Mouse (Mus musculus) kidney, postnatal 0 days (tissue): ENCODE results near the gene Mgat1. TPM values are rescaled to one million over a fixed set of nuclear protein-coding genes. Genes with fewer than 3 reads are reported as not detected.

ENCODE experiments used
- ATAC-seq: fragments of 200-750 bp; cut with Nextera tagmentation; replicated peaks from 2 replicates; pipeline ENCODE4 v1.8.0; 2017; ENCODE audit warnings: low read depth, moderate number of reproducible peaks, moderate TSS enrichment, moderate library complexity; ENCODE audit not compliant: low FRiP score
- DNase-seq: peaks from one replicate; pipeline ENCODE4 v3.0.0-alpha.2; 2016; ENCODE audit warnings: low spot score
- H3K27ac ChIP-seq: fragments of 300-500 bp; sonication (generic); 2 replicates; pipeline ENCODE4 v1.5.1; 2014; ENCODE audit warnings: mild to moderate bottlenecking
- H3K27me3 ChIP-seq: fragments of 300-500 bp; sonication (generic); 2 replicates; pipeline ENCODE4 v1.6.1; 2014; ENCODE audit warnings: low read length, mixed read lengths; ENCODE audit not compliant: insufficient read depth
- H3K36me3 ChIP-seq: fragments of 300-500 bp; sonication (generic); 2 replicates; pipeline ENCODE4 v1.6.1; 2014; ENCODE audit warnings: low read length, mixed read lengths; ENCODE audit not compliant: insufficient read depth
- H3K4me1 ChIP-seq: fragments of 300-500 bp; sonication (generic); replicated peaks from 2 replicates; pipeline ENCODE4 v1.6.1; 2014; ENCODE audit warnings: antibody characterized with exemption, low read length, mixed read lengths; ENCODE audit not compliant: insufficient read depth
- H3K4me2 ChIP-seq: fragments of 300-500 bp; sonication (generic); 2 replicates; pipeline ENCODE4 v1.6.1; 2014; ENCODE audit warnings: mild to moderate bottlenecking, low read length, moderate library complexity, mixed read lengths
- H3K4me3 ChIP-seq: fragments of 300-500 bp; sonication (generic); replicated peaks from 2 replicates; pipeline ENCODE4 v1.5.1; 2014; ENCODE audit warnings: low read depth, low read length
- H3K9ac ChIP-seq: fragments of 300-500 bp; sonication (generic); 2 replicates; pipeline ENCODE4 v1.6.1; 2014; ENCODE audit warnings: low read depth, low read length
- H3K9me3 ChIP-seq: fragments of 300-500 bp; sonication (generic); replicated peaks from 2 replicates; pipeline ENCODE4 v1.6.1; 2016; ENCODE audit warnings: low read length, inconsistent platforms, mixed read lengths
- CTCF ChIP-seq: IDR thresholded peaks from 2 replicates; pipeline ENCODE4 v1.5.1; 2016; ENCODE audit warnings: antibody characterized with exemption, low read depth, mild to moderate bottlenecking, moderate library complexity
- WGBS: fragments of 180-500 bp; shearing (Covaris S2); extraction: QIAGEN DNeasy Blood & Tissue Kit; methylation state at CpG from one replicate; pipeline ENCODE4 v1.1.7; 2014; 5-methylcytosine and 5-hydroxymethylcytosine counted together
- polyA plus RNA-seq: library from polyadenylated mRNA; unstranded; fragments of >200 nt; fragmentation: Nextera tagmentation; extraction: Ambion mirVana; gene quantifications from 2 replicates; pipeline ENCODE4 v1.2.1, GENCODE M21; 2015

The Mgat1 gene
- polyA plus RNA-seq, 1 experiment from 2014 or later: 75.2 TPM

DNA sequence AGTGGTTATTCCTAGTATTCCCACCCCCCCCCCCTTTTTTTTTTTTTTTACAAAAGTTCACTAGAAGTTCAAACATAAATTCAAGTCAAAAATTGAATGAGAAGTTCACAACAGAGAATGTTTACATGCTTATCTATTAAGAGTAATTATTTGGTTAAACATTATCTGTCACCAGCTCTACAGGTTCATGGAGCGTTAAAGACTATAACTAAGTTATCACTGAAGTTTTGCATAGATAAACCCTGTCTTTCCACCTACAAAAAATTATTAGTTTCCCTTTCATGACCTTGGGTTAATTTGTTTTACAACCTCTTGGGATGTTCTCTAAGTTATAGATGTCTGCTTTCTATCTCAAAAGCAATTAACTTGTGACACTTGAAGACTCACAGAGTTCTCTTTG is 3.7 kb upstream of the Mgat1 start:
- H3K9me3 ChIP-seq: no peaks in the 10 kb centered on the region
- no peak overlapping the region for H3K27ac ChIP-seq
- peaks cover 8% of the 10 kb centered on the region; the same call in 1 of the 2 replicates for H3K4me1 ChIP-seq
- no peak overlapping the region for H3K4me2 ChIP-seq
- no peaks in the 10 kb centered on the region for H3K27me3 ChIP-seq
- no peak for TF ChIP-seq CTCF
- WGBS: 80% methylated on average over 1 of the region's 1 CpGs
- H3K9ac ChIP-seq: no peak overlapping the region
- H3K36me3 ChIP-seq: no peaks in the 10 kb centered on the region
- ATAC-seq (no peak), DNase-seq (no peak)
- no peak overlapping the region for H3K4me3 ChIP-seq

DNA sequence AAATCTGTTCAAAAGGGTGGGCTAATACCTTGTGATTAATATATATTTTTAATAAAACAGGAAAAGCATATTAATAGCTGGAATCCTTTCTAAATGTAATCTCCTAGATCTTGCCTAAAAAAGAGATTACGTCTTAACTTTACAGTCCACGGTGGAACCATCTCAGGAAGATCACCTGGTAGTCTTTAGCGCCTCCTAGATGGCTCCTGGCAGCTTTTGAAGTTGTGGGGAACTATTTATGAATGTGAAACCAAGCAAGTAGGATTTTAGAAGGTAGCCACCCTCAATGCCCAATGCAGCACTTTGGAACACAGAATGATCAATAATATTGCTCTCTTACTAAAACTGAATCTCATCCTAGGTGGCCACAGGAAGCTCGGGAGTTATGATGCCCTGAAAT is 3.1 kb upstream of the Mgat1 start:
- ATAC-seq (no peak), DNase-seq (no peak)
- Histone ChIP-seq H3K9me3 (no peaks in the 10 kb centered on the region), H3K4me1 (peaks cover 12% of the 10 kb centered on the region; the same call in 1 of the 2 replicates), H3K27me3 (no peaks in the 10 kb centered on the region), H3K9ac (no peak overlapping the region), H3K36me3 (no peaks in the 10 kb centered on the region), H3K27ac (no peak overlapping the region), H3K4me2 (no peak overlapping the region), H3K4me3 (no peak overlapping the region)
- 85% methylated on average over 4 of the region's 4 CpGs for WGBS
- no peak for TF ChIP-seq CTCF

DNA sequence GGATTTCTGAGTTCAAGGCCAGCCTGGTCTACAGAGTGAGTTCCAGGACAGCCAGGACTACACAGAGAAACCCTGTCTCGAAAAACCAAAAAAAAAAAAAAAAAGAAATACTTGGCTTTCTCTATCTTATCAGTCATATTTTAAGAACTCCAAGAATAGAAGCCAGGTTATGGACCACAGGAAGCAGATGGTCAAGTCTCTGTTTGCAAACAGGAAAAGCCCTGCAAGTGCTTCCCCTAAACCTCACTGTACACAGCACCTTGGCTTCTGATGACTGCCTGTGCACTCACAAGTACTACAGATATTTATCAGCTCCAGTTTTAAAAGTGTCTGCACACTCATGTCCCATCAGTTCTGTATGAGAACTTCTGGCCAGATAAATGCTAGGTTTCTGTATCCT is 2.5 kb upstream of the Mgat1 start:
- ATAC-seq: no peak
- Histone ChIP-seq H3K9me3 (no peaks in the 10 kb centered on the region), H3K4me2 (no peak overlapping the region), H3K27ac (no peak overlapping the region), H3K9ac (no peak overlapping the region), H3K36me3 (no peaks in the 10 kb centered on the region), H3K4me1 (peaks cover 17% of the 10 kb centered on the region; the same call in 1 of the 2 replicates), H3K27me3 (no peaks in the 10 kb centered on the region), H3K4me3 (no peak overlapping the region)
- WGBS: no CpG with 5 or more reads among the region's 1 CpGs
- no peak for TF ChIP-seq CTCF
- peak; percentile 46 for DNase-seq

DNA sequence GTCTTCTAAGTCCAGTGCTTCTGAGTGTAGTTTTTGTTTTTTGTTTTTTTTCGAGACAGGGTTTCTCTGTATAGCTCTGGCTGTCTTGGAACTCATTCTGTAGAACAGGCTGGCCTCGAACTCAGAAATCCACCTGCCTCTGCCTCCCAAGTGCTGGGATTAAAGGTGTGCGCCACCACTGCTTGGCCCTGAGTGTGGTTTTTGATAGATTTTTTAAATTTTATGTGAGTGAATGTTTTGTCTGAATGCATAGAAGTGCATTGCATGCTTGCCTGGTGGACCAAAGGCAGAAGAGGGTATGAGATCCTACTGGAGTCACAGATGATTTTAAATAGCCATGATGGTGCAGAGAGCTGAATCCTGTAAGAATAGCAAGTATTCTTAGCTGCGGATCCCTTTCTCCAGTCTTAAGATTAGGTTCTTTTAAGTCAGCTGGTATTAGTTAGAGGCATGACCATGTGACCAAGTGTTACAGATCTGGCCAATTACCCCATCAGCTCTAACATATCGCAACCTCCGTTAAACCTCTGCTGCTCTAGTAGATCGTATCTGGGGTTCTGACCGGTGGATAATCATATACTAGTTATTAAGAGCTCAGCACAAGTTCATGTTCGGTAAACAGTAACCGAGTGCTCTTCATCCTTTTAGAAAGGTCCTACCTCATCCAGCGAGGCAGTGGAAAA is 906 bp upstream of the Mgat1 start:
- TF ChIP-seq CTCF: no peak
- no peaks in the 10 kb centered on the region for H3K27me3 ChIP-seq
- H3K9ac ChIP-seq: peak overlapping the region; percentile 58; the same call in 1 of the 2 replicates
- no peaks in the 10 kb centered on the region for H3K36me3 ChIP-seq
- peak overlapping the region; percentile 45 for H3K4me3 ChIP-seq
- WGBS: 24% methylated on average over 11 of the region's 11 CpGs
- peak overlapping the region; percentile 55 for H3K4me2 ChIP-seq
- peaks cover 25% of the 10 kb centered on the region; the same call in 1 of the 2 replicates for H3K4me1 ChIP-seq
- ATAC-seq: no peak
- H3K9me3 ChIP-seq: no peaks in the 10 kb centered on the region
- peak; percentile 36 for DNase-seq
- H3K27ac ChIP-seq: peak overlapping the region; percentile 92

DNA sequence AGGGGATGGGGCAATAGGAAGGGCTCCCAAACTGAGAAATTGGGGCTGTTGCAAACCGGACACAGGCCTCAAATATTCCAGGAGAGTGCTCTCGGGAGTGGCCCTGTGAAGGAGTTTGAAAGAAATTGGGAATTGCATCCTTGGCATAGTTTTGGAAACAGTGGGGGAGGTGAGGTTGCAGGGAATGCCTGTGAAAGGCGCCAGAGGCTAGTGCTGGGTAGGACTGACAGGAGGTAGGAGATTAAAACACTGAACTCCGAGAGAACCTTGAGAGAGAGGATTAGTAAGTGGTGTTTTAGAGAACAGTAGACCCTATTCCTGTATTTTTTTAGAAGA is 572 bp downstream of the Mgat1 start:
- ATAC-seq (no peak), DNase-seq (no peak)
- H3K36me3 ChIP-seq: no peaks in the 10 kb centered on the region
- H3K4me1 ChIP-seq: peaks cover 35% of the 10 kb centered on the region; the same call in 1 of the 2 replicates
- H3K4me2 ChIP-seq: peak overlapping the region; percentile 55
- no peaks in the 10 kb centered on the region for H3K27me3 ChIP-seq
- TF ChIP-seq CTCF: 0 out of 2 replicates have a peak, but pooled peaks have one; percentile 1
- H3K27ac ChIP-seq: peak overlapping the region; percentile 92
- 1% methylated on average over 4 of the region's 4 CpGs for WGBS
- H3K9me3 ChIP-seq: no peaks in the 10 kb centered on the region
- H3K9ac ChIP-seq: peak overlapping the region; percentile 58; the same call in 1 of the 2 replicates
- peak overlapping the region; percentile 45 for H3K4me3 ChIP-seq

DNA sequence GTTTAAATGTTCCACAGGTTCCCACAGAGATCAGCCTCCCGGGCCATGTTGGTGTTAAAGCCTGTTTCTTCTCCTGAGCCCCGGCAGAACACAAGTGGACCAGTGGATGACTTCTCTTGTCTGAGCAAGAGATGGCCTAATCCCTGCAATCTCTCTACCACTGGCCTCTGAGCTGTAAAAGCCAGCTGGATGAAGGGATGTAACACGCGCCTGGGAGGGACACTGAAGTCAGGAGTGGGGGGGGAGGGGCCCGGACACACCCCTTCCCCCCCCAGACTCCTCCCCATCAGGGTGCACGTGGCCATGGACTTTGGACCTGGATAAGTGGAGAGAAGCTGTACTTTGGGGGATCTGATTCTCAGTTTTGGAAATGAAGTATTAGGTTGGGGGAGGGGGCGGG is 1.2 kb downstream of the Mgat1 start:
- ATAC-seq (no peak), DNase-seq (peak; percentile 59)
- Histone ChIP-seq H3K27ac (peak overlapping the region; percentile 92), H3K9me3 (no peaks in the 10 kb centered on the region), H3K4me2 (peak overlapping the region; percentile 55), H3K36me3 (no peaks in the 10 kb centered on the region), H3K4me1 (peaks cover 39% of the 10 kb centered on the region; the same call in 1 of the 2 replicates), H3K27me3 (no peaks in the 10 kb centered on the region), H3K9ac (0 out of 2 replicates have a peak overlapping the region, but pooled peaks have one; percentile 58), H3K4me3 (peak overlapping the region; percentile 45)
- no peak for TF ChIP-seq CTCF
- WGBS: 19% methylated on average over 7 of the region's 7 CpGs
